In genomic region chr9:69004514-69004913, GRCm38 (mm10) we compare ENCODE assay signal across 21 mouse cellular contexts.
A peak's percentile ranks its signal among the peaks of the same experiment; 100 is the strongest.
DNase-seq lines count a peak whose midpoint lies in the region.
"Had no signal": no experiment of that assay in that cellular context is flagged by ENCODE, and none has a peak within 500 bp of the region (broad histone marks: within the 10 kb centered on the region; RNA-seq: fewer than 3 reads in every experiment).

No protein-coding gene starts in this region.

- H3K36me3 ChIP-seq in heart, embryonic 10.5 days = no peaks in the 10 kb centered on the region
- H3K36me3 ChIP-seq: embryonic facial prominence, embryonic 15.5 days; forebrain, embryonic 10.5 days; forebrain, embryonic 15.5 days; hindbrain, embryonic 10.5 days; intestine, embryonic 15.5 days had no signal

- peak; percentile 23 for DNase-seq in heart, adult 8-10 months (ENCODE audit: low spot score)
- no peak for DNase-seq in heart, embryonic 10.5 days (ENCODE audit: low spot score)
- peak; percentile 11 for DNase-seq in lung, postnatal 25 days (ENCODE audit: low spot score)
- DNase-seq in lung, postnatal 14 days = no peak
- peak; percentile 34 for DNase-seq in Muller cell, postnatal 12 days (ENCODE audit: inconsistent ontology term)
- DNase-seq in ZHBTc4 (ENCODE audit: low read depth, low spot score) = peak; percentile 16
- DNase-seq in cerebellum, postnatal 4 days (ENCODE audit: low spot score in 2 of 2) = no peak
- DNase-seq in cerebellum, postnatal 25 days = no peak
- DNase-seq: adrenal gland, postnatal 14 days; cerebellum, adult 18-20 months; cerebellum, adult 9-11 months; embryo, embryonic 11 days; gastrocnemius, postnatal 36 days had no signal

- H3K4me3 ChIP-seq in heart, embryonic 10.5 days = no peak overlapping the region
- H3K4me3 ChIP-seq: embryonic facial prominence, embryonic 15.5 days; erythroblast, embryonic 14.5 days; forebrain, embryonic 10.5 days; forebrain, embryonic 15.5 days; heart, adult 2 months; hindbrain, embryonic 10.5 days; intestine, embryonic 15.5 days had no signal

- H3K27ac ChIP-seq in heart, embryonic 10.5 days = no peak overlapping the region
- H3K27ac ChIP-seq: embryonic facial prominence, embryonic 15.5 days; forebrain, embryonic 10.5 days; forebrain, embryonic 15.5 days; heart, adult 2 months; hindbrain, embryonic 10.5 days; hindbrain, embryonic 14.5 days; intestine, embryonic 15.5 days had no signal

- 72% methylated on average over 9 of the region's 9 CpGs for WGBS in heart, embryonic 10.5 days

- H3K9me3 ChIP-seq in heart, embryonic 10.5 days = no peaks in the 10 kb centered on the region
- H3K9me3 ChIP-seq: embryonic facial prominence, embryonic 15.5 days; forebrain, embryonic 10.5 days; forebrain, embryonic 15.5 days; hindbrain, embryonic 10.5 days; intestine, embryonic 15.5 days had no signal

- no peaks in the 10 kb centered on the region for H3K27me3 ChIP-seq in heart, embryonic 10.5 days (ENCODE audit: insufficient read depth, poor library complexity, severe bottlenecking)
- H3K27me3 ChIP-seq: forebrain, embryonic 15.5 days; intestine, embryonic 15.5 days had no signal

- no peaks in the 10 kb centered on the region for H3K4me1 ChIP-seq in heart, embryonic 10.5 days
- H3K4me1 ChIP-seq: embryonic facial prominence, embryonic 15.5 days; forebrain, embryonic 10.5 days; forebrain, embryonic 15.5 days; hindbrain, embryonic 10.5 days had no signal

Comparison
In these comparisons a context has a peak if more than half of its experiments do, and no peak if none do; other contexts are left out.
1. DNase-seq: peak in heart, adult 8-10 months (single experiment), lung, postnatal 25 days (single experiment), Muller cell, postnatal 12 days (single experiment) and ZHBTc4 (single experiment); none in heart, embryonic 10.5 days (single experiment), lung, postnatal 14 days (single experiment), cerebellum, postnatal 4 days (0 of 2) and cerebellum, postnatal 25 days (0 of 2).